Mouse (Mus musculus) forebrain, postnatal 0 days (tissue): ENCODE measurements around the gene Slc4a2. TPM values are rescaled to one million over a fixed set of nuclear protein-coding genes. Genes with fewer than 3 reads are reported as not detected.

ENCODE experiments used
- ATAC-seq: fragments of 200-750 bp; cut with Nextera tagmentation; 2 replicates; pipeline ENCODE4 v1.8.0; 2017; ENCODE audit warnings: mild to moderate bottlenecking, moderate library complexity
- DNase-seq: peaks from one replicate; pipeline ENCODE4 v3.0.0-alpha.2; 2015
- H3K27ac ChIP-seq: fragments of 300-500 bp; sonication (generic); 2 replicates; pipeline ENCODE4 v1.5.1; 2014; ENCODE audit warnings: low read depth, mild to moderate bottlenecking, antibody characterized with exemption, low read length, moderate library complexity, mixed read lengths
- H3K27me3 ChIP-seq: fragments of 300-500 bp; sonication (generic); 2 replicates; pipeline ENCODE4 v1.6.1; 2014; ENCODE audit warnings: mild to moderate bottlenecking, low read length, mixed read lengths; ENCODE audit not compliant: insufficient read depth
- H3K36me3 ChIP-seq: fragments of 300-500 bp; sonication (generic); 2 replicates; pipeline ENCODE4 v1.6.1; 2014; ENCODE audit warnings: mild to moderate bottlenecking, moderate library complexity; ENCODE audit not compliant: insufficient read depth
- H3K4me1 ChIP-seq: fragments of 300-500 bp; sonication (generic); 2 replicates; pipeline ENCODE4 v1.6.1; 2014; ENCODE audit warnings: antibody characterized with exemption; ENCODE audit not compliant: insufficient read depth
- H3K4me2 ChIP-seq: fragments of 300-500 bp; sonication (generic); 2 replicates; pipeline ENCODE4 v1.6.1; 2014; ENCODE audit warnings: low read depth, mild to moderate bottlenecking, moderate library complexity
- H3K4me3 ChIP-seq: fragments of 300-500 bp; sonication (generic); 2 replicates; pipeline ENCODE4 v1.5.1; 2014; ENCODE audit warnings: low read depth, low read length, mixed read lengths
- H3K9ac ChIP-seq: fragments of 300-500 bp; sonication (generic); 2 replicates; pipeline ENCODE4 v1.6.1; 2014; ENCODE audit warnings: mild to moderate bottlenecking
- H3K9me3 ChIP-seq: fragments of 300-500 bp; sonication (generic); 2 replicates; pipeline ENCODE4 v1.6.1; 2016; ENCODE audit warnings: low read length
- CTCF ChIP-seq: sonication (generic); IDR thresholded peaks from 2 replicates; pipeline ENCODE4 v1.5.1; 2016; ENCODE audit warnings: antibody characterized with exemption, control low read depth, low read depth
- WGBS: fragments of 180-500 bp; shearing (Covaris S2); extraction: QIAGEN DNeasy Blood & Tissue Kit; methylation state at CpG from one replicate; pipeline ENCODE4 v1.1.7; 2014; 5-methylcytosine and 5-hydroxymethylcytosine counted together
- polyA plus RNA-seq: library from polyadenylated mRNA; unstranded; fragments of >200 nt; fragmentation: Nextera tagmentation; extraction: Ambion mirVana; gene quantifications from 2 replicates; pipeline ENCODE4 v1.2.1, GENCODE M21; 2015
- total RNA-seq: library from RNA; depleted of rRNA; stranded (reverse); fragments of >200 nt; gene quantifications from 2 replicates; pipeline ENCODE4 v1.2.3, GENCODE M21; 2014

Slc4a2 gene
- total and polyA plus RNA-seq, 2 experiments from 2014 or later: 13.9 to 21.4 TPM

DNA sequence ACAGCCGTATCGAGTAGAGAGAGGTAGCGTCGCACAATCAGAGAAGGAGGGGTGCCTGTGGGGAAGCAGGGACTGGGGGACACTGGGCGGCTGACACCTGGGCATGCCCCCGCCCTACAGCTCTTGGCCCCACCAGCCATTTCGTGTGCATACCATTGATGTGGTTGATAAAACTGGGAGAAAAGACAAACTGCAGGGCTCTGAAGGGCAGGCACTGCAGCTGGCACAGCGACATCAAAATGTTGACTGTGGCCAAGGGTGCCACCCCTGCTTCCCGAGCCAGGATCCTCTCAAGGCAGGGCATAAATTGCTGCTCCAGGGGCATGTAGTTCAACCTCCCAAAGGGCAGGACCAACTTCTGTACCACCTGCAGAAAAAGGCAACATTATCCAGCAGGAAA lies 18.4 kb downstream of the Slc4a2 start:
- Histone ChIP-seq H3K27ac (no peak overlapping the region), H3K27me3 (no peaks in the 10 kb centered on the region), H3K9ac (no peak overlapping the region), H3K4me3 (no peak overlapping the region), H3K4me2 (no peak overlapping the region), H3K9me3 (no peaks in the 10 kb centered on the region), H3K4me1 (peaks cover 4% of the 10 kb centered on the region), H3K36me3 (peaks cover 36% of the 10 kb centered on the region)
- TF ChIP-seq CTCF: no peak
- DNase-seq (no peak), ATAC-seq (no peak)
- WGBS: 89% methylated on average over 9 of the region's 9 CpGs

DNA sequence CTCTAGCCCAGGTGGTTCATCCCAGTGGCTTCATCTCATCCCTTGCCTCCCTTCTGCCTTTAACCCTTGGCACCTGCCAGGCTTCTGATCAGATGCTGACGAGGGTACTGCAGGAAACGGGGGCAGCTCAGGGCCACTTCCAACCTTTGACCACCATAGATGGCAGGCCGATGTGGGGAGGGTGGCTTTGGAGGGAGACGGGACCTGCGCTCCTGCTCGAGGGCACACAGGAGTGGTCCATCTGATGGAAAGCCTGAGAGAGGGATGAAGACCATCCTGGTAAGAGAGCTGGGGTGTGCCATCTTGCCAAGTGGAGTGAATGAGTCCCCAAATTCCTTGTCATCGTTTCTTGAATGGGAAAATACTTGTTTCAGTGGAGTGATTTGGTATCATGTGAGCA lies 19.6 kb downstream of the Slc4a2 start:
- no peak overlapping the region for H3K9ac ChIP-seq
- DNase-seq (no peak), ATAC-seq (no peak)
- H3K36me3 ChIP-seq: peaks cover 36% of the 10 kb centered on the region
- no peaks in the 10 kb centered on the region for H3K9me3 ChIP-seq
- H3K4me3 ChIP-seq: no peak overlapping the region
- H3K4me2 ChIP-seq: no peak overlapping the region
- H3K27ac ChIP-seq: no peak overlapping the region
- 91% methylated on average over 7 of the region's 7 CpGs for WGBS
- H3K27me3 ChIP-seq: no peaks in the 10 kb centered on the region
- peaks cover 16% of the 10 kb centered on the region for H3K4me1 ChIP-seq
- no peak for TF ChIP-seq CTCF

DNA sequence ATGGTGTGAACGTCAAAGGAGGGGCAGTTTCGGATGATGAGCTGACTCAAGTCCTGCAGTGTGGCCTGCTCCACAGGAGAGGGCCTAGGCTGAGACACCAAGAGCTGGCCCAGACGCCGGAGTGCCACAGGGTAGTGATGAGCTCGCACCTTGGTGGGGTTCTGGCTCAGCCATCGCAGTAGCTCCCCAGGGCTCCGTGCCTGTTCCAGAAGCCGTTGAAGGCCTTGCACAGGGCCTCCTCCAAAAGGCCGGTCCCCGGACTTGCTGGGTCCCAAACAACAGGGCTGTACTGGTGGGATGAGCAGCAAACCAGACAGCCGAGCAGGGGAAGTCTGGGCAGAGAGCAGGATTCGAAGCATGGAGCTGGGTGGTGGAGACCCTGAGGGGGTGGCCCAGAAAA lies 20.3 kb downstream of the Slc4a2 start:
- peak overlapping the region; percentile 98; the same call in 1 of the 2 replicates for H3K9ac ChIP-seq
- H3K4me1 ChIP-seq: peaks cover 16% of the 10 kb centered on the region

DNA sequence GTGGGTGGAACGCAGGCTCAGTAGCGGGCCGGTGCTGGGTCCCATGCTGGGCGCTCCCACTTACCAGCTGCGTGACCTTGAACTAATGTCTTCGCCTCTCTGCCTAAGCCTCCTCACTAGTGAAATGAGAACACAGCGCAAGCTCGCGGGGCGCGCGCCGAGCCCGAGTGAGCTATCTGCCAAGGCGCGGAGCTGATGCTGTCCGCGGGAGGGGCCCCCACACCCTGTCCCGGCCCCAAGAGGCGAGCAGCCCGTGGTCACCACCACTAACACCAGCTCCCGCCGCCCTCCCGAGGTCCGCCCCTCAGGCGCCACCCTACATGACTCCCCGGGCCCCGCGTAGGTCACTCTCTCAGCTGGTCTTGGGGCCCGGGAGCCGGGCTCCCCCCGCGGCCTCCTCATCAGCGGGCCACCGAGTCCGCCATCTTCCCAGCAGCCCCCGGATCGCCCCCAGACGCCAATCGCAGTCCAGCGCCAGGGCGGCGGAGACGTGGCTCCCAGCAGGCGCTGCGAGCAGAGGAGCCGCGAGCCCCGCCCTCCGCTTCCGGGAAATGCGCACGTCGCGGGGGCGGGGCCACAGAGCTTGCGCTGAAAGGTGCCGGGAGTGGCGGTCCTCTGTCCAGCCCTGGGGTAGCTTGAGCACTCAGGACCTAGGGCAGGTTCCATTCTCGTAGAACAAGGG lies 21.2 kb downstream of the Slc4a2 start, which contains the start of gene Fastk:
Gene Fastk, minus strand, starts transcription at position 542 of the 682 bp plus-strand sequence.
- Histone ChIP-seq H3K27me3 (no peaks in the 10 kb centered on the region), H3K36me3 (peaks cover 25% of the 10 kb centered on the region), H3K27ac (peak within 1 kb of the TSS; percentile 94), H3K4me1 (peaks cover 16% of the 10 kb centered on the region), H3K9me3 (no peaks in the 10 kb centered on the region), H3K9ac (peak within 1 kb of the TSS; percentile 98), H3K4me2 (peak within 1 kb of the TSS; percentile 97), H3K4me3 (peak within 1 kb of the TSS; percentile 87)
- no peak for TF ChIP-seq CTCF
- WGBS: 2% methylated on average over 60 of the region's 60 CpGs
- DNase-seq (peak; percentile 95), ATAC-seq (peak; percentile 91)

More for the DNA sequence above, 20.3 kb downstream of the Slc4a2 start:
- Histone ChIP-seq H3K36me3 (peaks cover 33% of the 10 kb centered on the region), H3K27ac (no peak overlapping the region), H3K4me3 (peak overlapping the region; percentile 87; the same call in 1 of the 2 replicates), H3K27me3 (no peaks in the 10 kb centered on the region), H3K9me3 (no peaks in the 10 kb centered on the region), H3K4me2 (peak overlapping the region; percentile 97)
- TF ChIP-seq CTCF: no peak
- 83% methylated on average over 12 of the region's 12 CpGs for WGBS
- ATAC-seq (no peak), DNase-seq (no peak)

DNA sequence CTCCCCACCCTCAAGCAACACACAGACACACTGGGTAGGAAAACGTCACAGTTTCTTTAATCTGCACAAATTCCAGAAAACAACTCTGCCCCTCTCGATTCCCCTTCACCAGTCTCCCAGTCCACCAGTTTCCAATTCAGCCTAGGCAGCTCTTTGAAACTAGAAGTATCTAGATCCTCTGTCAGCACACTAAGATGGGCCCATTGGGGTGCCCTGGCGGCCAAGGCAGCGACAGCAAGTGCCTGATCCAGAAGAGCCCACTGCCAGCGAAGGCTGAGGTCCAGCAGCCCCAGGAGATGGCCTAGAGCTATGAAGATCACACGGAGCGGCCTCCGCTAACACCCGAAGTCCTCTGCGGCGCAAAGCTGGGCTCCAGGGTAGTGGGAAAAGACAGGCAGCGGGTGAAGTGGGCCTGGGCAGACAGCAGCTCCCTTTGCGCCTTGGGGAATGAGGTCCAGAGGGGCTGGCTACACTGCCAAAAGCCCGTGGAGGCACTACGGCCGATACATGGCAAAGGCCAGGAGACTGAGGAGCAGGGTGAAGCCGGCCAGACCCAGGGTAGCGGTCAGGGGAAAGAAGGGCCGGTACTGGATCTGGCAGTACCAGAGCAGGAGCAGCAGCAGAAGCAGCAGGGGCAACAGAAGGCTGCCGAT lies 21.9 kb downstream of the Slc4a2 start:
- 56% methylated on average over 20 of the region's 20 CpGs for whole genome bisulfite sequencing
- Histone ChIP-seq H3K4me3 (peak overlapping the region; percentile 87), H3K36me3 (peaks cover 20% of the 10 kb centered on the region), H3K4me1 (peaks cover 16% of the 10 kb centered on the region), H3K9ac (peak overlapping the region; percentile 98), H3K27me3 (no peaks in the 10 kb centered on the region), H3K4me2 (peak overlapping the region; percentile 97), H3K9me3 (no peaks in the 10 kb centered on the region), H3K27ac (peak overlapping the region; percentile 94)
- no peak for DNase-seq
- ATAC-seq: peak; percentile 6
- TF ChIP-seq CTCF: peak; percentile 45

DNA sequence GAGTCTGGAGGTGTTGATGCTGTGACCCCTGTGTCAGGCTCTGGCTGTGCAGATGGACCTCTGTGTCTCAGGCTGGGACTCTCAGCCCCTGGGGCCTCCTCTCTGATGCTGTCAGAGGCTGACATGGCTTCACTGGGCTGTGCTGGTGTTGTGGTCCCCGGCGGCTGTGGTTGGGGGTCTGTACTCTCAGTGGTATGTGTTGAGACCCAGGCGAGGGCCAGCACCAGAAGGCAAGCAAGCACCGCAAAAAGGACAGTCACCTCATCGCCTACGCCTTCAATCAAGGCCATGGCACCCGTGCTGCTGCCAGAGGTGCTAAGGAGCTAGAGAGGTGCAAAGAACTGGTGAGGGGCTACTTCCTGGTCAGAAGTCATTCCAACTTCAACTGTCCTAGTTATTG lies 23.0 kb downstream of the Slc4a2 start:
- Histone ChIP-seq H3K4me1 (peaks cover 22% of the 10 kb centered on the region), H3K9ac (no peak overlapping the region), H3K27me3 (no peaks in the 10 kb centered on the region), H3K4me3 (no peak overlapping the region), H3K9me3 (no peaks in the 10 kb centered on the region), H3K36me3 (peaks cover 9% of the 10 kb centered on the region), H3K27ac (no peak overlapping the region), H3K4me2 (no peak overlapping the region)
- 95% methylated on average over 7 of the region's 7 CpGs for WGBS
- ATAC-seq (no peak), DNase-seq (no peak)
- no peak for TF ChIP-seq CTCF
